Mouse (Mus musculus) myocyte (in vitro differentiated cells): ENCODE measurements around the gene Copg2.

Source experiments
- E2F4 ChIP-seq: IDR thresholded peaks from one replicate; pipeline ENCODE4 v1.6.1; 2011; ENCODE audit warnings: mild to moderate bottlenecking, control low read depth, moderate library complexity; ENCODE audit not compliant: insufficient read depth
- MAX ChIP-seq: IDR thresholded peaks from one replicate; pipeline ENCODE4 v1.6.1; 2011; ENCODE audit warnings: low read depth, mild to moderate bottlenecking, control low read depth
- MYOD1 ChIP-seq, 3 experiments: IDR thresholded peaks; one replicate each; pipeline ENCODE4 v1.6.1; 2011; ENCODE audit warnings: control low read depth in 2 of 3, low read depth in 2 of 3, mild to moderate bottlenecking in 2 of 3, moderate library complexity in 1 of 3; ENCODE audit not compliant: insufficient read length in 2 of 3, control insufficient read depth in 1 of 3
- POLR2A ChIP-seq: IDR thresholded peaks from one replicate; pipeline ENCODE4 v1.6.1; 2011; ENCODE audit warnings: low read depth, mild to moderate bottlenecking, control low read depth, moderate library complexity; ENCODE audit not compliant: insufficient read length
- POLR2AphosphoS2 ChIP-seq: IDR thresholded peaks from one replicate; pipeline ENCODE4 v1.6.1; 2011; ENCODE audit warnings: low read depth, control low read depth; ENCODE audit not compliant: insufficient read length
- TCF3 ChIP-seq: IDR thresholded peaks from one replicate; pipeline ENCODE4 v1.6.1; 2011; ENCODE audit warnings: low read depth, control low read depth; ENCODE audit not compliant: insufficient read length
- USF1 ChIP-seq: IDR thresholded peaks from one replicate; pipeline ENCODE4 v1.6.1; 2011; ENCODE audit warnings: low read depth, mild to moderate bottlenecking, control low read depth, moderate library complexity

DNA sequence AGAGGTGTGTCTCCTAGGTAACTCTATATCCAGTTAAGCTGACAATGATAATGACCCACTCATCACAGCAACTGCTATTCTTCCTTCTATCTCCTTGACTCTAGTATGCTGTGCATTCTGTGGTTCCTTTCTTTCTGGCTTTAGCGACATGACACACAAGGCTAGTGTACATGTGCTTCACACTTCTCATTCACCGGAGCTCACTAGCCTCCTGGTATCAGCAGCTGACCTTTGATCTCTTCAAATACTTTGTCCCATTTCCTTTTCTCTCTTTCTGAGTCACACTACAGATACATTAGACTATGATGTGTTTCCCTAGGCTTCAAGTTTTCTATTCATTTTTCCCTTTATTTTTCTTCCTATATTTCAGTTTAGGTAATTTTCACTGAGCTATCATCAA lies 41.4 kb downstream of the Copg2 start:
- TF ChIP-seq POLR2A (no peak), POLR2AphosphoS2 (no peak), MYOD1 (IDR thresholded peaks at IDR 0.05; ENCODE audit: control insufficient read depth in 1 of 3, insufficient read length in 2 of 3, low read depth in 2 of 3) (no peak), E2F4 (no peak), TCF3 (no peak), USF1 (no peak), MAX (no peak)
